Mouse (Mus musculus) brain, embryonic 14.5 days (tissue): ENCODE data around the gene Shisal2b.

Experiments used
- CTCF ChIP-seq: fragments of 200-500 bp; IDR thresholded peaks from 2 replicates; pipeline ENCODE4 v1.5.1; 2012; ENCODE audit warnings: inconsistent platforms, mild to moderate bottlenecking, moderate library complexity, borderline replicate concordance; ENCODE audit not compliant: insufficient read depth, insufficient read length; ENCODE audit errors: extremely low read depth
- POLR2A ChIP-seq: fragments of 200-500 bp; IDR thresholded peaks from 2 replicates; pipeline ENCODE4 v1.6.1; 2012; ENCODE audit warnings: mild to moderate bottlenecking, inconsistent platforms, borderline replicate concordance; ENCODE audit not compliant: poor library complexity, insufficient read depth, insufficient read length, severe bottlenecking; ENCODE audit errors: extremely low read depth

DNA sequence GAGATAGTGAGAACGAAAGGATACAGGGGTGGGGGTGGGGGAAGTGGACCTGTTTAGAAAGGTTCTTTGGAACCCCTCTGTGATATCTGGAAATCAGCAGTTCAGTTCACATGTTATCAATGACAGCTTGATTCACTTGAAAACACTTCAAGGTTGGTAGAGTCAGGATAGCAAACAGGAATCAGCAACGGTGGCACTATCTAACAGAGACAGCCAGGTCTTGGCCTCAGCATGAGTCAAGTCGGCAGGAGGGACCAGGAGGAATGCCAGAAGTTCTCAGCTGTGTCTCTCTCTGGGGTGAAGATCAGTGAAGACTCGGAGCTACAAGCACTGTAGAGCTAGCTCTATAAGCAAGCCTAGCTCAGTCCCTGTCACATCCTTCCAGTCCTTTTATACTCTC, 14.8 kb upstream of the Shisal2b start:
- TF ChIP-seq CTCF = no peak
- TF ChIP-seq POLR2A = no peak
